Mouse (Mus musculus) layer of hippocampus, postnatal 14 days (tissue): Measurements from ENCODE around the gene Scap. TPM values are rescaled to one million over a fixed set of nuclear protein-coding genes. Genes with fewer than 3 reads are reported as not detected.
A peak's percentile ranks its signal among the peaks of the same experiment; 100 is the strongest.
"Not testable (repeated sequence)": the region's sequence is repeated elsewhere in the genome, so short reads cannot be mapped to it uniquely, and the experiment has no call there.

Source experiments
- DNase-seq, 2 experiments: peaks; one replicate each; pipeline ENCODE4 v3.0.0; 2021 to 2022; ENCODE audit warnings: low spot score in 2 of 2, mixed read lengths in 1 of 2
- total RNA-seq, 2 experiments: library from RNA; stranded (reverse); gene quantifications; 2 replicates each; pipeline ENCODE4 v1.2.3; 2021

The Scap gene
- total RNA-seq, 2 experiments from 2014 or later: 91.7 to 93.1 TPM

GRCm38 (mm10) chr9:110379361-110379760 is 46.3 kb downstream of the Scap start:
- no peak for DNase-seq

- no peak for DNase-seq
These were observed 47.6 kb downstream of the Scap start for GRCm38 (mm10) chr9:110380662-110381061.

GRCm38 (mm10) chr9:110381292-110381691 is 48.2 kb downstream of the Scap start:
- DNase-seq: no peak

- DNase-seq: no peak
These were observed 51.4 kb downstream of the Scap start for GRCm38 (mm10) chr9:110384369-110384929.

- DNase-seq: no peak
These were observed 54.9 kb downstream of the Scap start for GRCm38 (mm10) chr9:110388011-110388410.

- DNase-seq: no peak
These were observed 57.8 kb downstream of the Scap start for GRCm38 (mm10) chr9:110390843-110391242.

- DNase-seq: no peak
These were observed 60.2 kb downstream of the Scap start for GRCm38 (mm10) chr9:110393295-110393694.

- DNase-seq: no peak
These were observed 67.6 kb downstream of the Scap start for GRCm38 (mm10) chr9:110400650-110401049.

GRCm38 (mm10) chr9:110402731-110403130 is 69.6 kb downstream of the Scap start:
- no peak for DNase-seq

GRCm38 (mm10) chr9:110403240-110403639 is 70.2 kb downstream of the Scap start:
- DNase-seq: not testable (repeated sequence)

GRCm38 (mm10) chr9:110407311-110408098 is 74.4 kb downstream of the Scap start:
- peak; percentile 30 to 39 for DNase-seq

GRCm38 (mm10) chr9:110408099-110408773 is 75.1 kb downstream of the Scap start, which contains the start of gene Ptpn23:
TSS of gene Ptpn23 (minus strand) at chr9:110408213.
- peak; percentile 89 to 97 for DNase-seq

- peak; percentile 74 to 82 for DNase-seq
These were observed 78.1 kb downstream of the Scap start for GRCm38 (mm10) chr9:110410908-110411887.

- DNase-seq: no peak
These were observed 79.8 kb downstream of the Scap start for GRCm38 (mm10) chr9:110412926-110413325.

GRCm38 (mm10) chr9:110413785-110414184 is 80.7 kb downstream of the Scap start:
- DNase-seq: no peak

- no peak for DNase-seq
These were observed 86.5 kb downstream of the Scap start, which contains the start of gene Ngp for GRCm38 (mm10) chr9:110419511-110420112. TSS of gene Ngp (plus strand) at chr9:110419747.

GRCm38 (mm10) chr9:110431241-110431640 is 98.2 kb downstream of the Scap start:
- DNase-seq: peak in 1 of 2 experiments; percentile 63

- no peak for DNase-seq
These were observed 100.0 kb downstream of the Scap start for GRCm38 (mm10) chr9:110433045-110433444.
